Mouse (Mus musculus): ENCODE measurements at regions not wholly inside any gene's neighbourhood (a gene's known extent, or its start where the extent isn't known, plus 50 kb on each side); places are given as distances from the start of the nearest gene placed in this dataset.

DNA sequence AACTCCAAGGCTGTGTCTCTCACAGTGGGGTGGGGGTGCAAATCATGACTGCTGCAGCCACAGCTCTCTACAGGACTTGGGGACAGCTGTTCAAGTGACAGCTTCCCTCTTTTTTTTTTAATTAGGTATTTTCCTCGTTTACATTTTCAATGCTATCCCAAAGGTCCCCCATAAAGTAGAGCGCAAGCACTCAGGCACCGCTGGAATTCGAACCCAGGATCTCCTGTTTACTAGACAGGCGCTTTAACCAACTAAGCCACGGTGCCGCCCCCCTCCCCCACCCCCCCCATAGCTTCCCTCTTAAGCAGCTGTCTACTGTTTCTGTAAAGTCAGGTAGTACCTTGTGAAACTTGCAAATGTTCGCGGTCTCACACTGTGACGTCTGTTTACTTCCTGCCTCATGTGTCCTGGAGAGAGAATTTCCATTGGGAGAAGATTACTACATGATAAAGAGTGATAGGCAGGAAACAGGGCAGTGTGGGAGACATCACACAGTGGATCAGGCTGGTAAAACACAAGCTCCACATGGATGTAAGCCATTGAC, 324.7 kb downstream of the 1700129C05Rik start:
- DNase-seq (ENCODE audit: low spot score in 2 of 2) = no peak

DNA sequence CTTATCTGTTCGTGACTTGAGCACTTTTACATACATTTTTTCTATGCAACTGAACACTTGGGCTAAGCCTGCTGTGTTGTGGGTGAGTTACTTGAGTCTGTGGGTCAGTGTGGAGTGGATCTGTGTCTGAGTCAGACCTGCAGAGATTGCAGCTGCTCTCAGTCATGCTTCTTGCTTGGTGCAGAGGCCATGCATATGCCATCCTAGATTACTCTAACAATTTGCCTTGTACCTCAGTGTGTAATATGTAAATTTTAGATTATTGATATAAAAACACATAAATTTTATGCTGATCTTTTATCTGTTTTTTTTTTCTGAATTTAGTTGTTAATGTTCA, 326.2 kb downstream of the 1700129C05Rik start:
- no peak for DNase-seq (ENCODE audit: low spot score in 2 of 2)

DNA sequence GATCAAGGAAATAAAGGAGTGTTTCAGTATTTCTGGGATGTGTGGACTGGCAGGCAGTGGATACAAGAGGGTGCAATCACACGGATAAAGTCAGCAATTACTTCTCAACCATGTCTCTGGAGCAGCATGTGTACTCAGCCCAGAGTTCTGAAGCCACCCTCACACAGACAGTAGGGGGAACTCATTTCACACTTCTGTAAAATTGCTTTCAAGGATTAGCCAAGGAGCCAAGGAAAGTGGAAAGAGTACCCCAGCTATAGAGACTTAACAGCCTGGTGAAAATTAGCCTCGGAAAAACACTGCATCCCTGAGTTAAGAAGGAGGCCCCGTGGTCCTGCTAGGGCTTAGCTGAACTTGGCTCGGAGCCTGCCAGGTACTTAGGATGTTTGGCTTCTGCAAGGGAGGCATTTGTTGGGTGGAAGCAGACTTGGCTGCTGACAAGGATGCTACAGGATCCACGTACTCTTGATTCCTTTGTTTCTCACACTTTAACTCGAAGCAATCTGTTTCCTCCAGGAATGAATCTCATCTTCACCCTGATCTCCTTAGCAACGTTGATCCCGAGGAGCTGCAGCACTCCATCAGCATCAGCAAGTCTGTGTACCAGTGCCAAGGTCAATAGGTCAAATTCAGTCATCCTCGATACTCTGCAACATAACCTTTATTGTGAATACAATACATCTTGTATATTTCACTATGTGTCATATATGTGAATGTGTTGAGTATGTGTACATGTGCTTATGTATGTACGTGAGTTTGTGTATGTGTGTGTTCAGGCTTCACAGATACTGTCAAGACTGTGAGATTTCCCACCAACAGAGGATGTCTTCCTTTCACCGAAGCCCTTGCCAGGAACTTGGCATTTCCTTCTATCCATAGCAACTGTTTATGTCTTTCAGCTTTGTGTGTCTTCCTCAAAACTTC, 326.8 kb downstream of the 1700129C05Rik start:
- no peak for DNase-seq (ENCODE audit: low spot score in 2 of 2)

- DNase-seq (ENCODE audit: low spot score in 2 of 2) = no peak
Observed at GRCm38 (mm10) chr14:58812585-58812984, 330.1 kb downstream of the 1700129C05Rik start.

DNA sequence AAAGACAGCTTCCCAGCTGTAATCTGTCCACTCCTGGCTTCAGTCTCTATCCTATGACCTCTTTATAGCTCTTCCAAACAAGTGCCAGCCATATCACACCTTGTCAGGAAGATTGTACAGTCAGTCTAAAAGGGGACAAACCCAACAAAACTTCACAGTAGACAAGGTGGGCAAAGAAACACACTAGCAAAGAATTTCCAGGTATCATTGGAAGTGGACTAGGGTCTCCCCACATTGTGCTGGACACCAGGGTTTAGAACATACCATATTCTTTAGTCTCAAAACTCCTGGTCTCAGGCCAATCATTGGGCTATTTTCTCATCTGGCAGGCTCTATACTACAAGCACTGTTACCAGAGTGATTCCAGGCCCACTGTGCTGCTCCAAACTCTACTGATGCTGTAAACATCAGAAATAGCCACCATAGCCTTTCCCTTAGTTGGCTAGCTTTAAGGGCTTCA, 341.3 kb downstream of the 1700129C05Rik start:
- DNase-seq (ENCODE audit: low spot score in 2 of 2) = no peak

DNA sequence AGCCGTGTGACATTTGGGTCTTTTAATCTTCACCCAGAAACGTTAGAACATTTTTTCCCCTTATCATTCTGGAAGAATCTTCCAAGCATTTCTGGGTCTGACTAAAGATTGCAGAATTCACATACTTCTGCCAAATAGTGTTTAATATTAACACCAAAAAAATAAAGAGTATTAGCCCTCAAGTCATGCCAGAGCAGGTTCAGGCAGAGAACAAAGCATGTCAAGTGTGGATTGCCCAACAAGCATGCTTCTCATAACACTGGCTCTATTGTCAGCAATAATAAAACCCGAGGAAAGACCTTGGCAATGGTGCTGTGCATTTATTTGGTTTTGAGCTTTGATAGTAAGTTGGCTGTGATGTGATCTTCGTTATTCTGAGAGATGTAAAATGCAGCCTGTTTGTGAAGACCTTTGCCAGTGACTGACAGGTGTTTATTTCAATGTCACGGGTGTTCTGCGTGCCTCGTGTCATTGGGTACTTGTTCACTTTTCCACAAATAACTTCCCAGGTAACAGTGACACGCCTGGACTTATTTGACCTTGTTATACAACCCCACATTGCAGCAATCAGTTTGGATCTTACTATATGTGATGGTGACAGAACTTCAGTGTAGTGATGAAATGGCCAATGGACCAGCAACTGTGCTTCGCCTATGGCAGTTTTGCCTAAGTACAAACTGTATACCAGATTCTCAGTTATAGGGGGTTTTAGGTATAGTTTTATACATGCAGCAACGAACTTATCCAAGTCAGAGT, 354.3 kb downstream of the 1700129C05Rik start:
- DNase-seq (ENCODE audit: low spot score in 2 of 2) = no peak

DNA sequence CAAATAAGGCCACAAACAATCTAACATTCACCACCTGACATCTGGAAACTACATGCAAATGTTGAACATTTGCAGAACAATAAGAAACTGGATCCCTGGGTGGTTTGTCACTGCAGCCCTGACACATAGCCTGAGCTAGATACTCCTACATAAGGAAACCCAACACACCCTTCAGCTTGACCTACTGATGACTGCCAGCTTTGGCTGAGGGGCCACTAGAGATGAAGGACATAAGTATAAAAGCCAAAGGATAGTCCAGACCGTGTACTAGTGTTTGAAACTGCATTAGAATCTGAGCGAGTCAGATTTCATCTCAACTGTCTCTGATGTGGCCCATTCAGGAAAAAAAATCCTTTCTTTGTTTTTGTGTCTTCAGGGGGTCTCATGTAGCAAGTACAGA, 355.1 kb downstream of the 1700129C05Rik start:
- no peak for DNase-seq (ENCODE audit: low spot score in 2 of 2)

DNA sequence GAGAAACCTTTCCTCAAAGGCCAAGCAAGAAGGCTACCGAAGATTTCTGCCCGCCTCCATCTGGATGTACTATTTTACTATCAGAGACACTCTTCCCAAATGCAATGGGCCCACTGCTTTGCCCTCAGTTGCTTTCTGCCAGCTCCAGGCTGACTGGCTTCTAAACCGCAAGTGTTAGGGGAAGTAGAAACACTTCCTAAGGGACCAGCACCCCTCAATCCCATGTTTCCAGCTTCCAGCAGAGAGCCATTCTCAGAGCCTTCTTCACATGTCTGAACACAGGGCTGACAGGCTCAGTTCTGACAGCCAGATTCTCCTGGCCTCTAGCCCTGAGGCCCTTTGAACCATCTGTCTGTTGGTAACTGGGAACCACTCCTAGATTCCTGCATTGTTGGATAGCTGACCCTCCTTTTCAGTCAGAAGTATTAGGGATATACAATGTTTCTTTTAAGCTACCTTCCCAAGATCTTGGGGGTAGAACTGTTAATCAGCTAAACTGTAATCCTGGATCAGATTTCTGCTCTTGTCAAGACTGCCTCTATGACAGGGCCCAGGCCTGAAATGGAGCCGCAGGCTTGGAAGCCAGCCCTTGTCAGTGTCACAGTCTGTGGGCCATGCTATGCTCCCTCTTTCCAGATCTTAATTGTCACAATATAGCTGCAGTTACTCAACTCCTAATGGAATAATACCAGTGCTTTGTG, 355.8 kb downstream of the 1700129C05Rik start:
- peak in 1 of 2 experiments; percentile 15 for DNase-seq (ENCODE audit: low spot score in 2 of 2)

DNA sequence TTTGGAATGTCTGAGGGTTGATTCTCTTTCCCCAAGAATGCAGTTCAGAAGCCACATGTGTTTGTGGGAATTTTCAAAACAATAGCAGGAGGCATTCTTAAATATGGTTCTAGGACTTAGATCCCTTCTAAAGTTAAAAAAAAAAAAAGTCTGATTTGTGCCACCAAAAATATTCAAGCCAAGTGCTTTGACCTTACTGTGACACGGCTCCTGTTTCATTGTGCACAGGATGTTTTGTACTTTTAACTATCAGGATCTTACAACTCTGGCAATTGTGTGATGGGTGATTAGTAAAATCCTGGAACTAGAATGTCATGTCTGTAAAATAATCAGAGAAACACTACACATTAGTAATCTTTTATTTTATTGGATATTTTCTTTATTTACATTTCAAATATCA, 359.5 kb downstream of the 1700129C05Rik start:
- DNase-seq (ENCODE audit: low spot score in 2 of 2) = no peak

- no peak for DNase-seq (ENCODE audit: low spot score in 2 of 2)
Observed at GRCm38 (mm10) chr14:58780306-58780705, 362.4 kb downstream of the 1700129C05Rik start.

DNA sequence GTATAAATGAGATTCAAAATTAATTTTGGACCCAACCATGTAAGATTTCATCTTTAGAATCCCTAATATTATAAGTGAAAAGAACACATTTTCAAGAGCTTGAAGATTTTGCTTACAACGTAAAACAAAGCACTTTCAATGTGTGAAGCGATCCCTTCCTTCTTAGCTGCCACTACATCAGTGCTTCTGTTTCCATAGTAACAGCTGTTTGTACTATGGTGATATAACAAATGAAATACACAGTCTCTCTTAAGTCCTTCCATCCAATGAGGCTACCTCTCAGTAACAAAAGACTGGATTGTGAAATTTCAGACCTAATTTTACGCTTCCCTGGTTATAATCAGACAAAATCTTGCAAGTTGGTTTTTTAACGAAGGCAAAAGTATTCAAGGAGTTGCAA, 364.0 kb downstream of the 1700129C05Rik start:
- no peak for DNase-seq (ENCODE audit: low spot score in 2 of 2)

- DNase-seq (ENCODE audit: low spot score in 2 of 2) = no peak
Observed at GRCm38 (mm10) chr14:58761291-58761690, 381.4 kb downstream of the 1700129C05Rik start.

- DNase-seq (ENCODE audit: low spot score in 2 of 2) = no peak
Observed at GRCm38 (mm10) chr14:58759759-58760158, 382.9 kb downstream of the 1700129C05Rik start.

- no peak for DNase-seq (ENCODE audit: low spot score in 2 of 2)
Observed at GRCm38 (mm10) chr14:58753781-58754180, 388.9 kb downstream of the 1700129C05Rik start.

DNA sequence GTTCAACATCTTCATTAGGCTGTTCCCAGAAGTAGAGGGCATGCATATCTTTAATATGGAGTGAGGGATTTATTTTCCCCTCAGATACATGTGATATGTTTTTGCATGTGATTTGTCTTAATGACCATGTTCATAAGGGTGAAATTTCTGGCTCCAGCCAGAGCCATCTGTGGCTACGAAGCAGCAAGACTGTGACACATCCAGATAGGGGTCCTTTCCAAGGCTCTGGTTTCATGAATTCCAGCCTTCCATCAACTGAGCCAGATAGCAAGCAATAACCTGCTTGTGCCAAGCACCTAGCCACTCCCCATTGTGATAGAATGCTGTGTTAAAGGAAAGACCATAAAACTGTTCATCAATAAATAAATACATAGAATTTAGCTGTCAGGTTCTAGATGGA, 389.6 kb downstream of the 1700129C05Rik start:
- no peak for DNase-seq (ENCODE audit: low spot score in 2 of 2)

DNA sequence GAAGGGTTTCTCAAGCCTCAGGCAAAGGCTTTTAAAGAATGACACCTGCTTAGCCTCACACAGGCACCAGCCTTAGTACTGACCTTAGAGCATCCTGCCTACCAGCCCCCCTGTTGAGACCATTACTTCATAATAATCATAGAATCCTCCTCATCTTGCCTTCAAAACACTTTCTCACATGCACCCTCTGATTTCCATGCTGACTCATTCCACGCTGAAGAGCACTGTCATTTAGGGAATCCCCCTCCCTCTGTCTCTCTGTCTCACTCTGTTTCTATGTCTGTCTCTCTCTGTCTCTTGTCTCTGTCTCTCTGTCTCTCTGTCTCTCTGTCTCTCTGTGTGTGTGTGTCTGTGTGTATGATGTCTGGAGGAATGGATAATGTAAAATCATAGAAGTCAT, 416.3 kb downstream of the 1700129C05Rik start:
- no peak for DNase-seq (ENCODE audit: low spot score in 2 of 2)

DNA sequence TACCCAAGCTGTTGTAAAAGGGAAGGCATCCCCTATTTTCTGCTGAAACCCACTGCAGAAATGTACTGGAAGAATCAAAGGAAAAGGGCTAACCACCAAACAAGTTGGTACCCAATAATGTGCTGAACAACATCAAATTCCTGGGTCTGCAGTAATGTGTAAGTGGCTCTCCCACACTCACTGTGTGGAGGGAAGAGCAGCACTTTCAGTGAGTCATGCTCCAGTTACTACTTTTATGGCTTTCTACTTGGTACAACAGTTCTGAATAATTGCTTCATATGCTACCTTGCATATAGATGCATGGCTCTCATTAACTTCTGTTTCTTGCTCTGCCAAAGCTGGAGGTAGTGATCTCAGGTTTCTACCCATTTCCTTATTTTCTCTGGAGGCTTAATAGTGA, 427.8 kb downstream of the 1700129C05Rik start:
- no peak for DNase-seq (ENCODE audit: low spot score in 2 of 2)

DNA sequence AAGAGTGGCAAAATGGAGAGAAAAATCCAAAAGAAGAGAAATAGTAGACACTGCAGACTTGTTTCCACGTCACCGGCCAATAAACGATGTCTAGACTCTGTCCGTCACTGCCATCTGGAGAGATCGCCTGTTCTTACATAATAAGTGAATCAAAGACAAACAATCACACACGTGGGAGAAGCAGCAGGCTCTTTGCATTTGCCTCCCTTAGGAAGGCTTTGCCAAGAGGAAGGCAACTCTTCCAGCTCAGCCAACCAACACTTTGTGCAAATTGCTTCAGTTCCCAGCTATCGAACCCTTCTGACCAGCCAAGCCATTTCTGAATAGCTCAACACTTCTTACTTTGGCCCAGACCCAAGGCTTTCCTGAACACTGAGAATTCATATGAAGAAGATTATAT, 432.8 kb downstream of the 1700129C05Rik start:
- DNase-seq (ENCODE audit: low spot score in 2 of 2) = no peak

GRCm38 (mm10) chr14:58709281-58709680, 433.4 kb downstream of the 1700129C05Rik start:
- no peak for DNase-seq (ENCODE audit: low spot score in 2 of 2)

DNA sequence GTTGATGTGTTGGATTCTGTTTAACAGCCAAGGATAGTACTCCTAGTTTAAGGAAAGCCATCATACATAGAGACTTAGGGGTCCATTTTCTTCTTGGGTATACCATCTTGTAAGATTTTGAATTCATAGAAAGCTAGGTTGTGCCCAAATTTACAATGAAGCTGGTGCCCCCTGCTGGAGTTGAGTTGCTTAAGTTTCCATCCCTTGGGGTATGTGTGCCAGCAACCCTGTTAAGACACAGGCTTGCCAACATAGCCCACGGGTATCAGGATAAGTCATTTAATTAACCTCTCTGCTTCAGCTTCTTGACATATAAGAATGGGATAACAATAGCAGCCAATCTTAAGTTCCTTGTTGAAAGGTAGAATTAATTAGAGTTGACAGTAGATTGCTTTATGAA, 440.9 kb downstream of the 1700129C05Rik start:
- DNase-seq (ENCODE audit: low spot score in 2 of 2) = peak in 1 of 2 experiments; percentile 7

GRCm38 (mm10) chr14:58691129-58691828, 451.4 kb downstream of the 1700129C05Rik start:
- no peak for DNase-seq (ENCODE audit: low spot score in 2 of 2)

All from gastrocnemius, adult 8-10 months (tissue).